Mouse (Mus musculus) MEL (cell line): Measurements from ENCODE around the gene Vmn2r61. TPM values are rescaled to one million over a fixed set of nuclear protein-coding genes. Genes with fewer than 3 reads are reported as not detected.

Experiments used
- DNase-seq: peaks from one replicate; pipeline ENCODE4 v3.0.0; 2011; ENCODE audit warnings: low read depth, low spot score
- H3K27ac ChIP-seq: 2 replicates; pipeline ENCODE4 v1.5.1; 2012; ENCODE audit warnings: low read depth, mild to moderate bottlenecking, control low read depth, low read length, moderate library complexity; ENCODE audit not compliant: control insufficient read depth
- H3K27me3 ChIP-seq, 2 experiments: fragments of 150-350 bp in 1 of 2; sonication (generic) in 1 of 2; 2 replicates each; pipeline ENCODE4 v1.6.1; 2012; ENCODE audit warnings: low read length in 2 of 2, mild to moderate bottlenecking in 2 of 2, improper control_type of control experiment in 1 of 2, moderate library complexity in 1 of 2; ENCODE audit not compliant: insufficient read depth in 2 of 2, control insufficient read depth in 1 of 2
- H3K36me3 ChIP-seq, 2 experiments: 2 replicates each; pipeline ENCODE4 v1.6.1; 2012 to 2014; ENCODE audit warnings: low read length in 2 of 2, improper control_type of control experiment in 1 of 2, inconsistent platforms in 1 of 2, mild to moderate bottlenecking in 1 of 2; ENCODE audit not compliant: insufficient read depth in 2 of 2, control insufficient read depth in 1 of 2
- H3K4me1 ChIP-seq, 2 experiments: fragments of 150-350 bp in 1 of 2; sonication (generic) in 1 of 2; 2 replicates each; pipeline ENCODE4 v1.6.1; 2012; ENCODE audit warnings: low read length in 2 of 2, improper control_type of control experiment in 1 of 2, mild to moderate bottlenecking in 1 of 2; ENCODE audit not compliant: insufficient read depth in 2 of 2, control insufficient read depth in 1 of 2
- H3K4me3 ChIP-seq, 2 experiments: fragments of 150-350 bp in 1 of 2; sonication (generic) in 1 of 2; 2 replicates each; pipeline ENCODE4 v1.5.1; 2012; ENCODE audit warnings: low read depth in 2 of 2, low read length in 2 of 2, mild to moderate bottlenecking in 2 of 2, moderate library complexity in 2 of 2, control low read depth in 1 of 2, improper control_type of control experiment in 1 of 2; ENCODE audit not compliant: control insufficient read depth in 1 of 2, insufficient read depth in 1 of 2
- H3K79me2 ChIP-seq: 2 replicates; pipeline ENCODE4 v1.6.1; 2012; ENCODE audit warnings: mild to moderate bottlenecking, low read length, moderate library complexity; ENCODE audit not compliant: control insufficient read depth, poor library complexity, insufficient read depth
- H3K9ac ChIP-seq: 2 replicates; pipeline ENCODE4 v1.6.1; 2012; ENCODE audit warnings: low read depth, mild to moderate bottlenecking, control low read depth, low read length, moderate library complexity; ENCODE audit not compliant: control insufficient read depth, poor library complexity, severe bottlenecking
- H3K9me3 ChIP-seq: fragments of 150-350 bp; sonication (generic); replicated peaks from 2 replicates; pipeline ENCODE4 v1.6.1; 2012; ENCODE audit warnings: mild to moderate bottlenecking, low read length, improper control_type of control experiment, moderate library complexity; ENCODE audit not compliant: insufficient read depth
- CHD1 ChIP-seq: IDR thresholded peaks from 2 replicates; pipeline ENCODE4 v1.6.1; 2012; ENCODE audit warnings: low read depth, mild to moderate bottlenecking, inconsistent platforms, low read length, improper control_type of control experiment
- ETS1 ChIP-seq: IDR thresholded peaks from 2 replicates; pipeline ENCODE4 v1.6.1; 2012; ENCODE audit warnings: low read depth, mild to moderate bottlenecking, inconsistent platforms, low read length, improper control_type of control experiment, moderate library complexity
- NRF1 ChIP-seq: IDR thresholded peaks from 2 replicates; pipeline ENCODE4 v1.6.1; 2014; ENCODE audit warnings: low read depth, mild to moderate bottlenecking, inconsistent platforms, low read length, improper control_type of control experiment, moderate library complexity; ENCODE audit not compliant: poor library complexity, insufficient read depth, severe bottlenecking
- ZC3H11A ChIP-seq: IDR thresholded peaks from 2 replicates; pipeline ENCODE4 v1.6.1; 2012; ENCODE audit warnings: low read depth, mild to moderate bottlenecking, inconsistent platforms, low read length, improper control_type of control experiment
- polyA plus RNA-seq, 2 experiments: library from polyadenylated mRNA; stranded (reverse) in 1 of 2; unstranded in 1 of 2; fragments of >175 nt in 1 of 2; fragments of >200 nt in 1 of 2; gene quantifications; 2 replicates each; pipeline versions ENCODE4 v1.2.1 to v1.2.4; 2012; ENCODE audit warnings: low replicate concordance in 2 of 2, low read depth in 1 of 2; ENCODE audit not compliant: insufficient read length in 2 of 2, insufficient read depth in 1 of 2, missing spikeins in 1 of 2
- total RNA-seq: library from RNA; depleted of rRNA; stranded (reverse); fragments of 300-350 nt; gene quantifications from 2 replicates; pipeline ENCODE4 v1.2.3, GENCODE M21; 2012; rRNA removed

Vmn2r61 gene
- total RNA-seq (not detected in 2 replicates), polyA plus RNA-seq (not detected)

DNA sequence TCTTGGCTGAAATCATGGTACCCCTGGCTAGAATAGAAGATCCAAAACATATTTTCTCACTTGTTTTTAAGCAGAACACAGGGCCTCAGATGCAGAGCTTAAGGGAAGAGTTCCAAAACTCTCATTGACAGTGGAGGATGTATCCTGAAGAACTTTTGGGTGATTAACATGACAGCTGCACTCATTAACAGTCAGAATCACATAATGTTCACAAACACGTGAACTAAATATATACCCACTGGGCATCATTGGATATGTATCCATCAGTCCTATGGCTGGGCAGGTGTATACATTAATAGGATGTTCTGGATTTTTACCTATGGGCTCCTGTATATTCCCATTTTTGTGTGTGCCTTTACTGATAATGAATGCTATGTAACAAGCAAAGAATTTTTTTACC is at the start of gene Vmn2r61:
Gene Vmn2r61, plus strand, starts transcription at position 301 of the 400 bp plus-strand sequence.
- H3K79me2 ChIP-seq: no peaks in the 10 kb centered on the region
- no peak within 1 kb of the TSS for H3K27ac ChIP-seq
- no peaks in the 10 kb centered on the region for H3K9me3 ChIP-seq
- H3K9ac ChIP-seq: no peak within 1 kb of the TSS
- no peaks in the 10 kb centered on the region for H3K4me1 ChIP-seq
- H3K36me3 ChIP-seq: no peaks in the 10 kb centered on the region
- H3K27me3 ChIP-seq: no peaks in the 10 kb centered on the region
- TF ChIP-seq ETS1 (no peak), ZC3H11A (no peak), CHD1 (no peak), NRF1 (no peak)
- TF ChIP-seq, all 39 proteins: peak for 0
- no peak within 1 kb of the TSS for H3K4me3 ChIP-seq
- DNase-seq: no peak

Other genes with a start within 250 kb of the Vmn2r61 start
- gene Vmn2r59, start 201.0 kb upstream of the Vmn2r61 start, total RNA-seq: not detected in 2 replicates
- gene Vmn2r59, start 201.0 kb upstream of the Vmn2r61 start, polyA plus RNA-seq: under 1 TPM in 1 of 2 experiments, not detected in 1; under 0.01 TPM
- gene Vmn2r60, start 152.3 kb upstream of the Vmn2r61 start, total RNA-seq: under 0.01 and 0.03 TPM in 2 replicates
- under 1 TPM in 1 of 2 experiments, not detected in 1; 0.01 TPM for gene Vmn2r60, start 152.3 kb upstream of the Vmn2r61 start, polyA plus RNA-seq
- not detected in 2 replicates for gene 4933421I07Rik, start 188.1 kb downstream of the Vmn2r61 start, total RNA-seq
- not detected for gene 4933421I07Rik, start 188.1 kb downstream of the Vmn2r61 start, polyA plus RNA-seq
- 8.5 and 9.7 TPM in 2 replicates for gene Zfp141, start 245.7 kb downstream of the Vmn2r61 start, total RNA-seq
- gene Zfp141, start 245.7 kb downstream of the Vmn2r61 start, polyA plus RNA-seq: 10 to 100 TPM in 1 of 2 experiments, not detected in 1; 13.2 TPM